Mouse (Mus musculus): ENCODE measurements at regions not wholly inside any gene's neighbourhood (a gene's known extent, or its start where the extent isn't known, plus 50 kb on each side); places are given as distances from the start of the nearest gene placed in this dataset.
"Not testable (repeated sequence)": the region's sequence is repeated elsewhere in the genome, so short reads cannot be mapped to it uniquely, and the experiment has no call there.

- ATAC-seq (ENCODE audit: insufficient read depth) (no peak), DNase-seq (ENCODE audit: low read depth in 3 of 3, low spot score in 3 of 3) (no peak)
- H3K27me3 ChIP-seq (ENCODE audit: control insufficient read depth, insufficient read depth, low read length) = no peaks in the 10 kb centered on the region
- WGBS (ENCODE audit: insufficient replicate concordance) = 39% methylated on average over 2 of the region's 2 CpGs
- H3K4me3 ChIP-seq (ENCODE audit: insufficient read depth in 1 of 2, low read depth in 2 of 2, low read length in 2 of 2) = no peak overlapping the region
- H3K4me1 ChIP-seq (replicated peaks; ENCODE audit: control insufficient read depth in 2 of 2, insufficient read depth in 2 of 2, low read length in 1 of 2) = no peaks in the 10 kb centered on the region
- no peaks in the 10 kb centered on the region for H3K36me3 ChIP-seq (replicated peaks; ENCODE audit: control insufficient read depth, insufficient read depth, low read depth)
- no peak overlapping the region for H3K4me2 ChIP-seq (ENCODE audit: low read depth)
- H3K9ac ChIP-seq (replicated peaks) = no peak overlapping the region
- H3K27ac ChIP-seq = no peak overlapping the region
- no peak for TF ChIP-seq EP300 (IDR thresholded peaks at IDR 0.05; ENCODE audit: low read depth)
- TF ChIP-seq CTCF (IDR thresholded peaks at IDR 0.05; ENCODE audit: low read depth) = no peak
- H3K9me3 ChIP-seq (ENCODE audit: control insufficient read depth, low read length) = no peaks in the 10 kb centered on the region
These were observed 523.7 kb downstream of the Synb start for GRCm38 (mm10) chr14:68770411-68770810.

DNA sequence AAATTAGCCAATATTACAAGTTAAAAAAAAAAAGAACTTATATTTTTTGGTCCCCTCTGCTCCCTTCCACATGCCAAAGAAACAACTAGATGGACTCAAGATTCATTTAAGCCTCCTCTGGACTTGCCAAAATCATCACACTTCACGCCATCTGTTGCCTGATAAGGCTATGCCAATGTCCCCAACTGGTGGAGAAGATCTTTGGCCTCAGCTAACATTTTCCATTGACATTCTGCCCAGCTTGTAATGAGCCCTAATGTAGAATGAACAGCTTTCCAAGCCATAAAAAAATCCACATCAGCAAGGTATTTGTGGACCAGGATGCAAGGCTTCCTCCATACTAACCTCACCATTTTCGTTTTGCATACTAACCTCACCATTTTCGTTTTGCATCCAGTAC is 531.2 kb downstream of the Synb start:
- TF ChIP-seq EP300 (IDR thresholded peaks at IDR 0.05; ENCODE audit: low read depth) = no peak
- H3K9me3 ChIP-seq (ENCODE audit: control insufficient read depth, low read length) = no peaks in the 10 kb centered on the region
- no peaks in the 10 kb centered on the region for H3K36me3 ChIP-seq (replicated peaks; ENCODE audit: control insufficient read depth, insufficient read depth, low read depth)
- H3K27me3 ChIP-seq (ENCODE audit: control insufficient read depth, insufficient read depth, low read length) = no peaks in the 10 kb centered on the region
- DNase-seq (ENCODE audit: low read depth in 3 of 3, low spot score in 3 of 3) (no peak), ATAC-seq (ENCODE audit: insufficient read depth) (no peak)
- H3K4me3 ChIP-seq (ENCODE audit: insufficient read depth in 1 of 2, low read depth in 2 of 2, low read length in 2 of 2) = no peak overlapping the region
- WGBS (ENCODE audit: insufficient replicate concordance) = 36% methylated on average over 3 of the region's 3 CpGs
- H3K27ac ChIP-seq = no peak overlapping the region
- H3K9ac ChIP-seq (replicated peaks) = no peak overlapping the region
- no peak overlapping the region for H3K4me2 ChIP-seq (ENCODE audit: low read depth)
- H3K4me1 ChIP-seq (replicated peaks; ENCODE audit: control insufficient read depth in 2 of 2, insufficient read depth in 2 of 2, low read length in 1 of 2) = no peaks in the 10 kb centered on the region

DNA sequence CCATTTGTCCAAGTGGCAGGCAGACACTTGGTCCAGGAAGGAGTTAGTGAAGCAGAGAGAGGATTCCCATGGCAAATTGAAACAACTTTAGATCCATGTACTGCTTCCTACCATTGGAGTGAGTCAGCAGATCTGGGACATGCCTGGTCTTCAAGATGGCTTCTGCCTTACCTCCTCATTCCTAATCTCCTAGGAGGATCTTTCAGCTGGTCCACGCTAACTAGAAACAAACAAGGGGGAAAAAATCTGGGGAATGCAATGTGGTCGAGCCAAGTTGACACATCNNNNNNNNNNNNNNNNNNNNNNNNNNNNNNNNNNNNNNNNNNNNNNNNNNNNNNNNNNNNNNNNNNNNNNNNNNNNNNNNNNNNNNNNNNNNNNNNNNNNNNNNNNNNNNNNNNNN is 549.4 kb downstream of the Synb start:
- Histone ChIP-seq H3K4me3 (ENCODE audit: insufficient read depth in 1 of 2, low read depth in 2 of 2, low read length in 2 of 2) (no peak overlapping the region), H3K9me3 (ENCODE audit: control insufficient read depth, low read length) (no peaks in the 10 kb centered on the region), H3K27me3 (ENCODE audit: control insufficient read depth, insufficient read depth, low read length) (no peaks in the 10 kb centered on the region), H3K9ac (replicated peaks) (no peak overlapping the region), H3K4me2 (ENCODE audit: low read depth) (no peak overlapping the region), H3K27ac (no peak overlapping the region), H3K4me1 (replicated peaks; ENCODE audit: control insufficient read depth in 2 of 2, insufficient read depth in 2 of 2, low read length in 1 of 2) (no peaks in the 10 kb centered on the region), H3K36me3 (replicated peaks; ENCODE audit: control insufficient read depth, insufficient read depth, low read depth) (no peaks in the 10 kb centered on the region)
- 31% methylated on average over 2 of the region's 2 CpGs for WGBS (ENCODE audit: insufficient replicate concordance)
- DNase-seq (ENCODE audit: low read depth in 3 of 3, low spot score in 3 of 3) (no peak), ATAC-seq (ENCODE audit: insufficient read depth) (no peak)
- TF ChIP-seq CTCF (IDR thresholded peaks at IDR 0.05; ENCODE audit: low read depth) (no peak), EP300 (IDR thresholded peaks at IDR 0.05; ENCODE audit: low read depth) (no peak)

DNA sequence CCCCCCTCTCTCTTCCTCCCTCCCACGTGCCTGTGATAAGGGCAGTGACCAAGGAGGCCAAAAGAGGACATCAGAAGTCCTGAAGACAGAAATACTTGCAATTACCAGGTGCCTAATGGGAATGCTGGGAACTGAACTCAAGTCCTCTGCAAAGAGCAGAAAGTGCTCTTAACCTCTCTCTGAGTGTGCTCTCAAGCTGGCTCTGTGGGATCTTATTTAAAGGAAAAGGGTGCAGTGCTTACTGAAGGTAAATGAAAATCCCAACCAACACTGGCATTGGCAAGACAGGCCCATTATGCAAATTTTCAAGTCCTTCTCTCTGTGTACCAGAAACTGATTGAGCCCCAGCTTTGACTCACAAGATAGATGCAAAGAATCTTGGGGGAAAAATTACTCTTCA is 555.6 kb downstream of the Synb start:
- no peak overlapping the region for H3K27ac ChIP-seq
- H3K9me3 ChIP-seq (ENCODE audit: control insufficient read depth, low read length) = no peaks in the 10 kb centered on the region
- H3K27me3 ChIP-seq (ENCODE audit: control insufficient read depth, insufficient read depth, low read length) = no peaks in the 10 kb centered on the region
- no peak overlapping the region for H3K4me2 ChIP-seq (ENCODE audit: low read depth)
- DNase-seq (ENCODE audit: low read depth in 3 of 3, low spot score in 3 of 3) = no peak
- 13% methylated on average over 1 of the region's 1 CpGs for WGBS (ENCODE audit: insufficient replicate concordance)
- H3K36me3 ChIP-seq (replicated peaks; ENCODE audit: control insufficient read depth, insufficient read depth, low read depth) = no peaks in the 10 kb centered on the region
- H3K9ac ChIP-seq (replicated peaks) = no peak overlapping the region
- H3K4me1 ChIP-seq (replicated peaks; ENCODE audit: control insufficient read depth in 2 of 2, insufficient read depth in 2 of 2, low read length in 1 of 2) = no peaks in the 10 kb centered on the region
- no peak for ATAC-seq (ENCODE audit: insufficient read depth)
- H3K4me3 ChIP-seq (ENCODE audit: insufficient read depth in 1 of 2, low read depth in 2 of 2, low read length in 2 of 2) = no peak overlapping the region
- TF ChIP-seq EP300 (IDR thresholded peaks at IDR 0.05; ENCODE audit: low read depth) (no peak), CTCF (IDR thresholded peaks at IDR 0.05; ENCODE audit: low read depth) (no peak)

DNA sequence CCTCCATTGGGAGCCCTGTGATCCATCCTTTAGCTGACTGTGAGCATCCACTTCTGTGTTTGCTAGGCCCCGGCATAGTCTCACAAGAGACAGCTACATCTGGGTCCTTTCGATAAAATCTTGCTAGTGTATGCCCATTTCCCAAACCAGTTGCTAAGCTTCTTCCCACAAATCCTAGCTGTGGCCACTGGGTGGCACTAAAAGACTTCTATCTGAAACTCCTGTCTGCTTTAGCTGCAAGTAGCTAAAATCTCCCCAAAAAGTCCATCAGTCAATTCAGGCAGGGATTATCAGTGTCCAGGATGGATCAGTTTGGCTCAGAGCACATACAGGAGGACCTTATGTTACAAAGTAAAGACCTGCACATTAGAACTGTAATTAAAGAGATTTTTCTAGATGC is 558.3 kb downstream of the Synb start:
- not testable (repeated sequence) for H3K9me3 ChIP-seq (ENCODE audit: control insufficient read depth, low read length); H3K4me3 ChIP-seq (ENCODE audit: insufficient read depth in 1 of 2, low read depth in 2 of 2, low read length in 2 of 2); H3K27me3 ChIP-seq (ENCODE audit: control insufficient read depth, insufficient read depth, low read length); H3K4me2 ChIP-seq (ENCODE audit: low read depth); ATAC-seq (ENCODE audit: insufficient read depth); H3K4me1 ChIP-seq (replicated peaks; ENCODE audit: control insufficient read depth in 2 of 2, insufficient read depth in 2 of 2, low read length in 1 of 2); H3K27ac ChIP-seq; H3K9ac ChIP-seq (replicated peaks); H3K36me3 ChIP-seq (replicated peaks; ENCODE audit: control insufficient read depth, insufficient read depth, low read depth)
- WGBS (ENCODE audit: insufficient replicate concordance) = 33% methylated on average over 2 of the region's 2 CpGs
- peak; percentile 36; the same call in 1 of the 2 replicates for TF ChIP-seq CTCF (IDR thresholded peaks at IDR 0.05; ENCODE audit: low read depth)
- peak; percentile 1 to 4 (median 3) for DNase-seq (ENCODE audit: low read depth in 3 of 3, low spot score in 3 of 3)

DNA sequence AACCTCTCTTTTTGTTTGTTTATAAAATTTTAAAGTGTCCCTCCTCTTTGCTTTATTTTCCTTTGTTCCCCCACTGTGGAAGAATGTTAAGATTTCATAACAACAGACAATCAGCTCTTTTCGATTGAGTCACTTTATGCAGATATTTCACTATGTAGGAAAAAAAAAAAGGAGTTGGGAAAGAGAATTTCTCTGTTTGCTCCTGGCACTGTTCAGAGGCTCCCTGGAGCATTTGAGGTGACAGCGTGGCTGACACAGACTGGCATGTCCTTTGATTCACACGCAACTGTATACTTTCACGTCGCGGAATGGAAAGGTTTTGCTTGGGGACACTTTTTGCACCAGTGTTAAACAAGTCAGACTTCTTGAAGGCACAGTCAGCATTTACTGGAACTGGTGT is 572.9 kb downstream of the Synb start:
- DNase-seq (ENCODE audit: low read depth in 3 of 3, low spot score in 3 of 3) (no peak), ATAC-seq (ENCODE audit: insufficient read depth) (no peak)
- Histone ChIP-seq H3K9ac (replicated peaks) (no peak overlapping the region), H3K9me3 (ENCODE audit: control insufficient read depth, low read length) (no peaks in the 10 kb centered on the region), H3K36me3 (replicated peaks; ENCODE audit: control insufficient read depth, insufficient read depth, low read depth) (no peaks in the 10 kb centered on the region), H3K4me2 (ENCODE audit: low read depth) (no peak overlapping the region), H3K27ac (no peak overlapping the region), H3K4me1 (replicated peaks; ENCODE audit: control insufficient read depth in 2 of 2, insufficient read depth in 2 of 2, low read length in 1 of 2) (no peaks in the 10 kb centered on the region), H3K4me3 (ENCODE audit: insufficient read depth in 1 of 2, low read depth in 2 of 2, low read length in 2 of 2) (no peak overlapping the region), H3K27me3 (ENCODE audit: control insufficient read depth, insufficient read depth, low read length) (no peaks in the 10 kb centered on the region)
- no peak for TF ChIP-seq CTCF (IDR thresholded peaks at IDR 0.05; ENCODE audit: low read depth)
- TF ChIP-seq EP300 (IDR thresholded peaks at IDR 0.05; ENCODE audit: low read depth) = no peak
- WGBS (ENCODE audit: insufficient replicate concordance) = 68% methylated on average over 6 of the region's 6 CpGs
